Mouse (Mus musculus) lung, postnatal 0 days (tissue): ENCODE measurements around the gene Cyth3. TPM values are rescaled to one million over a fixed set of nuclear protein-coding genes. Genes with fewer than 3 reads are reported as not detected.

Experiments
- ATAC-seq: fragments of 200-750 bp; cut with Nextera tagmentation; 2 replicates; pipeline ENCODE4 v1.8.0; 2017; ENCODE audit warnings: moderate library complexity
- DNase-seq: peaks from one replicate; pipeline ENCODE4 v3.0.0-alpha.2; 2016; ENCODE audit warnings: low spot score
- H3K27ac ChIP-seq: fragments of 300-500 bp; sonication (generic); 2 replicates; pipeline ENCODE4 v1.5.1; 2014; ENCODE audit warnings: antibody characterized with exemption, mild to moderate bottlenecking, low read length, mixed read lengths
- H3K27me3 ChIP-seq: fragments of 300-500 bp; sonication (generic); replicated peaks from 2 replicates; pipeline ENCODE4 v1.6.1; 2014; ENCODE audit warnings: low read length, mixed read lengths; ENCODE audit not compliant: insufficient read depth
- H3K36me3 ChIP-seq: fragments of 300-500 bp; sonication (generic); 2 replicates; pipeline ENCODE4 v1.6.1; 2014; ENCODE audit warnings: low read length, mixed read lengths; ENCODE audit not compliant: insufficient read depth
- H3K4me1 ChIP-seq: fragments of 300-500 bp; sonication (generic); 2 replicates; pipeline ENCODE4 v1.6.1; 2014; ENCODE audit warnings: antibody characterized with exemption, low read depth, low read length, mixed read lengths; ENCODE audit not compliant: insufficient read depth
- H3K4me2 ChIP-seq: fragments of 300-500 bp; sonication (generic); replicated peaks from 2 replicates; pipeline ENCODE4 v1.6.1; 2014; ENCODE audit warnings: low read depth, mild to moderate bottlenecking, low read length, moderate library complexity, mixed read lengths
- H3K4me3 ChIP-seq: fragments of 300-500 bp; sonication (generic); 2 replicates; pipeline ENCODE4 v1.5.1; 2014; ENCODE audit warnings: low read depth, low read length
- H3K9ac ChIP-seq: fragments of 300-500 bp; sonication (generic); replicated peaks from 2 replicates; pipeline ENCODE4 v1.6.1; 2014; ENCODE audit warnings: low read depth, mild to moderate bottlenecking
- H3K9me3 ChIP-seq: fragments of 300-500 bp; sonication (generic); 2 replicates; pipeline ENCODE4 v1.6.1; 2016; ENCODE audit warnings: low read length, mixed read lengths
- CTCF ChIP-seq: IDR thresholded peaks from 2 replicates; pipeline ENCODE4 v1.5.1; 2016; ENCODE audit warnings: antibody characterized with exemption, mild to moderate bottlenecking
- EP300 ChIP-seq: IDR thresholded peaks from 2 replicates; pipeline ENCODE4 v1.6.1; 2016; ENCODE audit warnings: antibody characterized with exemption, mild to moderate bottlenecking, control low read depth
- WGBS: fragments of 180-500 bp; shearing (Covaris S2); extraction: QIAGEN DNeasy Blood & Tissue Kit; methylation state at CpG from one replicate; pipeline ENCODE4 v1.1.7; 2014; 5-methylcytosine and 5-hydroxymethylcytosine counted together
- polyA plus RNA-seq: library from polyadenylated mRNA; unstranded; fragments of >200 nt; fragmentation: Nextera tagmentation; extraction: Ambion mirVana; gene quantifications from 2 replicates; pipeline ENCODE4 v1.2.1, GENCODE M21; 2015

The Cyth3 gene
- polyA plus RNA-seq, 1 experiment from 2014 or later = 96.6 TPM

DNA sequence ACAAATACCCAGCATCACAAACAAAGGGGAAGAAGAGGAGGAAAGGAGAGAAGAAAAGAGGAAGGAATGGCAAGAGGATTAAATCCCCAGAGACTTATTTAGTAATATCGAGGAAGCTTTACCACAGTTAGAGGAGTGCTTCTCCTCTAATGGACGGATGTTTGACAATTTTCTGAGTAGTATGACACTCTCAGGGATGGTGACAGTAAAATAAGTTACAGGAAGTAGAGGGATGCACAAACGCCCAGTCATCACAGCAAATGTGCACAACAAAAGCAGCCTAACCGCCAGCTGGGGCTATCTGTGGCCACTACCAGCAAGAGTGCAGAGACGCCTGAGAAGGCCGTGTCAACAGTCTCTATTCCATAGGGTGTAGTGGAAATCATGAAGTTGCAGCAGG lies 57.4 kb downstream of the Cyth3 start:
- no peak overlapping the region for H3K9ac ChIP-seq
- 65% methylated on average over 6 of the region's 6 CpGs for WGBS
- peaks cover 18% of the 10 kb centered on the region; the same call in 1 of the 2 replicates for H3K4me1 ChIP-seq
- H3K9me3 ChIP-seq = no peaks in the 10 kb centered on the region
- TF ChIP-seq EP300 = no peak
- TF ChIP-seq CTCF = no peak
- H3K27ac ChIP-seq = no peak overlapping the region
- no peaks in the 10 kb centered on the region for H3K36me3 ChIP-seq
- DNase-seq = no peak
- no peak overlapping the region for H3K4me3 ChIP-seq
- no peak for ATAC-seq
- no peak overlapping the region for H3K4me2 ChIP-seq
- no peaks in the 10 kb centered on the region for H3K27me3 ChIP-seq

DNA sequence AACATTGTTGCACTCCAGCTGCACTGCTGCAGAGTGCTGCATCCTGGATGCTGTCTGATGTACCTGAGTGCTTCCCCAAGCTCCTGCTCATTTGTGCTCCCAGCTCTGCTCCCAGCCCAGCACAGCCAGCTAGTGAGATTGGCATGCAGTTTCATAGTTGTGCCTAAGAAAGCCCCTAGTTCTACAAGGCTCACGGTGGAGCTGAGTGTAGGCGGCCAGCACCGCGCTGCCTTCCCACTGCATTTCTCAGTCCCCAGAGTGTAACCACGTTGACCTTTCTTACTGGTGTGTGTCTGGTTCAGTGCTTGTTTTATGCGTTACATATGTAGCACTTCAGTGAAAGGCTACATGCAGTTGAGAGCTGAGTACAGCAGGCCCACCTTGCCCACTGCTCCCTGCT lies 61.4 kb downstream of the Cyth3 start:
- ATAC-seq = no peak
- H3K4me2 ChIP-seq = no peak overlapping the region
- TF ChIP-seq EP300 = no peak
- no peak for TF ChIP-seq CTCF
- peaks cover 23% of the 10 kb centered on the region for H3K36me3 ChIP-seq
- H3K9ac ChIP-seq = no peak overlapping the region
- peaks cover 4% of the 10 kb centered on the region; the same call in 1 of the 2 replicates for H3K4me1 ChIP-seq
- 54% methylated on average over 6 of the region's 6 CpGs for WGBS
- H3K27me3 ChIP-seq = no peaks in the 10 kb centered on the region
- no peaks in the 10 kb centered on the region for H3K9me3 ChIP-seq
- no peak overlapping the region for H3K27ac ChIP-seq
- no peak for DNase-seq
- no peak overlapping the region for H3K4me3 ChIP-seq

DNA sequence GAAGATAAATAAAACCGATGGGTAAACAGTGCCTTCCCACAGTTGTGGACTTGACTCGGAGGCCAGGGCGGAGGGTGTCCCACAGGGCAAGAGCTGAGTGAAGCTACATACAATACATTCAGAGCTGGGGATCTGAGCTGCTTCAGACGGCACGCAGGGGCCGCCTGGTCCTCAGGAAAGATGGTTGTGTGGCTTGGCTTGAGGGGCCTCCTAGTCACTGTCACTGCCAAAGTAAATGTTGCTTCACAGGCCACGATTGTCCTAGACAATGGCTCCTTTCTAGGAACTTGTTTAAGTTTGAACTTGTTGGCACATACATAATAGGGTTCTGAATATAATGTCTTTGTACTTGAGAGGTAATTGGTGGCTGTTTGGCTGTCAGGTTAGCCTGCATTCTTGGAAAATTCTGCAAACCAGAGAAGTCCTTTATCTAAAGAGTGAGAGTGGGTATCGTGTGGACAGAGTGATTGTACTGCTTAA lies 62.7 kb downstream of the Cyth3 start:
- Histone ChIP-seq H3K9me3 (no peaks in the 10 kb centered on the region), H3K4me2 (no peak overlapping the region), H3K9ac (no peak overlapping the region), H3K27ac (no peak overlapping the region), H3K4me1 (peaks cover 4% of the 10 kb centered on the region; the same call in 1 of the 2 replicates), H3K36me3 (peaks cover 23% of the 10 kb centered on the region), H3K27me3 (no peaks in the 10 kb centered on the region), H3K4me3 (no peak overlapping the region)
- 50% methylated on average over 8 of the region's 8 CpGs for WGBS
- ATAC-seq (peak; percentile 28), DNase-seq (no peak)
- TF ChIP-seq EP300 (no peak), CTCF (no peak)

DNA sequence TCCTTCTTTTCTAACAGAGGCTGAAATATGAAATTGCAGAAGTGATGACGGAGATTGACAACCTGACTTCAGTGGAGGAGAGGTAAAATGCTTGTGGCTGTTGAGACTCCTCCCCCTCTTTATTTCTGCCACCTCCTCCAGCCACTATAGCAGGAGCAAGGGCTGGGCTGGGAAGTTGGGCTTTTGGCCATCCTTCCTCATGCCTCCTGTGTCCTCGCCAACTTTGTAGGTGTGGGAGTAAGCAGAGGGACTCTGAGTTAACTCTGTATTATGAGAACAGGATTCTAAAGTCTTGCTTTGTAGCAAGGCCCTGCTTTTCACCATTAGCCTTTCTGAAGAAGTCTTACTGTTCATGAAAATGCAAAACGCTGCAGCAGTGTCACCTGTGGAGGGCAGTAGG lies 64.2 kb downstream of the Cyth3 start:
- H3K4me3 ChIP-seq = no peak overlapping the region
- DNase-seq (no peak), ATAC-seq (no peak)
- H3K27me3 ChIP-seq = no peaks in the 10 kb centered on the region
- no peak overlapping the region for H3K27ac ChIP-seq
- TF ChIP-seq CTCF (no peak), EP300 (no peak)
- H3K4me1 ChIP-seq = no peaks in the 10 kb centered on the region
- peaks cover 23% of the 10 kb centered on the region for H3K36me3 ChIP-seq
- 88% methylated on average over 3 of the region's 3 CpGs for WGBS
- H3K9me3 ChIP-seq = no peaks in the 10 kb centered on the region
- H3K9ac ChIP-seq = no peak overlapping the region
- H3K4me2 ChIP-seq = no peak overlapping the region

DNA sequence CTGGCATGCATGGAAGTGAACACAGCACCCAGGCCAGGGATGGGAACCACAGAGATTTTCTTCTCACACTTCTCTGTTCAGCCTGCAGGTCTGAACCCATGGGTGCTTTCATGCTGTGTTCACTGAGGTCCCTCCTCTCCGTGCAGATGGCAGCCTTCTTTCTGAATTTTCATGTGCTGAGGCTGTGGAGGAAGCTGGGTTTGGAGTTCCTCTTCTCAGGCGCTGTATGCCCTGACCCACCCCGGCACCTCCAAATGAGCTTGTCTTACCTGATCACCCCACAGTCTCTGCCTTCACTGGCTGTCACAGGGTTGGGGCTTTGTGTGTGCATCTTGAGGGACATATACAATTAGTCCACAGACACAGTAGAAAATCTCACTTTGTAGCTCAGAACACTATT lies 65.3 kb downstream of the Cyth3 start:
- DNase-seq (no peak), ATAC-seq (no peak)
- Histone ChIP-seq H3K27ac (no peak overlapping the region), H3K9ac (no peak overlapping the region), H3K4me1 (no peaks in the 10 kb centered on the region), H3K9me3 (no peaks in the 10 kb centered on the region), H3K27me3 (no peaks in the 10 kb centered on the region), H3K4me2 (no peak overlapping the region), H3K36me3 (peaks cover 23% of the 10 kb centered on the region), H3K4me3 (no peak overlapping the region)
- TF ChIP-seq EP300 = no peak
- no peak for TF ChIP-seq CTCF
- 93% methylated on average over 3 of the region's 3 CpGs for WGBS

DNA sequence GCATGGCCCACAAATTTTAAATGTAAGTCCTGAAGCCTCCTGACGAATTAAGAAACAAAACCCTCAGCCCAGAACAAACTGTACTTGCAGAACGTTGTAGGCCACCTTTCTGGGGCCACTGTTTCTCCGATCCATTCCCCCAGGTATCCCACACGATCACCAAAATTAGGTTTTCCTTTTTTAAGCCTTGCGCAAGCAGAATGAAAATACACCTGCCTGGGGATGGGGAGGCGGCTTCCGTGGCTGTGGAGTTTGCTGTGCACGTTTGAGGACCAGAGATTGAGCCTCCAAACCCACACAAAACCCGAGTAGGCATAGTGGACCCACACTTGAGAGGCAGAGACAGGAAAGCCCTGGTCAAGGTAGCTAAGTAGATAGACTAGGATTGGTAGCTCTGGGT lies 68.1 kb downstream of the Cyth3 start:
- 90% methylated on average over 9 of the region's 9 CpGs for WGBS
- H3K9ac ChIP-seq = no peak overlapping the region
- ATAC-seq (no peak), DNase-seq (no peak)
- no peak overlapping the region for H3K4me3 ChIP-seq
- peaks cover 30% of the 10 kb centered on the region for H3K36me3 ChIP-seq
- no peaks in the 10 kb centered on the region for H3K27me3 ChIP-seq
- no peaks in the 10 kb centered on the region for H3K9me3 ChIP-seq
- TF ChIP-seq EP300 (no peak), CTCF (no peak)
- no peak overlapping the region for H3K4me2 ChIP-seq
- H3K4me1 ChIP-seq = no peaks in the 10 kb centered on the region
- H3K27ac ChIP-seq = no peak overlapping the region

DNA sequence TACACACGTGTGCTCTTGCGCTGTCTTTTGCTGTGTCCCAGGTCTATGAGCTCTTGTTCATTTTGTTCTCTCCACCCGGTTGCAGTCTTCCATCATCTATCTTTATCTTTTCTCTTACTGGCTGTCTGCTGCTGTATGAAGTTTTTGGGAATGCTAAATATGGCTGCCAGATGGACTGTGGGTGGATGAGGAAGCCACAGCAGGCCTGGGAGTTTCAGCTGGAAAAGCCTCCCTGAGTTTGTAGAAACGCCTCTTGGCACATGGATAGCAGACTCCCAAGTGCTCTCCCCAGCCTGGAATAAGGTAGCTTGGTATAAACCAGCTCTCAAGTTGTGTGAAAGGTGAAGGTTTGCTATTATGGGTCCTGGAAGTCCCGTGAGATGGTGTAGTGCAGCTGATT lies 68.7 kb downstream of the Cyth3 start:
- no peaks in the 10 kb centered on the region for H3K4me1 ChIP-seq
- peaks cover 30% of the 10 kb centered on the region for H3K36me3 ChIP-seq
- no peak overlapping the region for H3K9ac ChIP-seq
- no peaks in the 10 kb centered on the region for H3K27me3 ChIP-seq
- WGBS = 85% methylated on average over 5 of the region's 5 CpGs
- no peak for TF ChIP-seq CTCF
- no peak for DNase-seq
- H3K4me2 ChIP-seq = no peak overlapping the region
- no peaks in the 10 kb centered on the region for H3K9me3 ChIP-seq
- no peak for ATAC-seq
- no peak overlapping the region for H3K27ac ChIP-seq
- H3K4me3 ChIP-seq = no peak overlapping the region
